Mouse (Mus musculus): ENCODE data around the gene Rpl11.

DNA sequence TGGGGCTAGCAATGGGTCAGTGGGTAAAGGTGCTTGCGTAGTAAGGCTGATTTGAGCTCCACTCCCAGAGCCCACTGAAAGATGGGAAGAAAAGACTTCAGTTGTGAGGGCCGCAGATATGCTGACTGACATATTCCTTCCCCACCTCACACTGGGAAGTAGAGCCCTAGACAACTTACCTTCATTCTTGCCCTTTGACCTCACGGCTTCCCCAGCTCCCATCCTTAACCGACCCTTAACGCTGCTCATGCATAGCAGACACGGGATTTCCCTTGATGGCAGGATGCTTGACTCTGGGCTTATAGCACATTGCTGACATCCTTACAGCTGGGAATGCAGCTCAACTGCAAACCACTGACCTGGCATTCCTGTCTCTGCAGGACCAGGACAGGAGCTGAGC lies 6.3 kb downstream of the Rpl11 start:
- TF ChIP-seq CTCF (IDR thresholded peaks at IDR 0.05; ENCODE audit: borderline replicate concordance, control insufficient read depth, extremely low read depth, insufficient read depth, low read length, poor library complexity) = no peak
- no peak for TF ChIP-seq POLR2A (IDR thresholded peaks at IDR 0.05; ENCODE audit: control insufficient read depth, extremely low read depth, insufficient read depth, low read length, poor library complexity)
